Mouse (Mus musculus) liver, adult 2 months (tissue): Measurements from ENCODE around the gene Fbxo47. TPM values are rescaled to one million over a fixed set of nuclear protein-coding genes. Genes with fewer than 3 reads are reported as not detected.

Source experiments
- DNase-seq: peaks from one replicate; pipeline ENCODE4 v3.0.0-alpha.2; 2011; ENCODE audit warnings: low read depth, low spot score; ENCODE audit errors: extremely low read depth
- H3K27ac ChIP-seq: fragments of 200-500 bp; replicated peaks from 2 replicates; pipeline ENCODE4 v1.5.1; 2012; ENCODE audit warnings: low read depth, mild to moderate bottlenecking, control low read depth, inconsistent platforms, low read length; ENCODE audit not compliant: insufficient read depth
- H3K27me3 ChIP-seq: fragments of 200-500 bp; 2 replicates; pipeline ENCODE4 v1.6.1; 2012; ENCODE audit warnings: mild to moderate bottlenecking, moderate library complexity, low read length, inconsistent platforms; ENCODE audit not compliant: control insufficient read depth, insufficient read depth
- H3K36me3 ChIP-seq: fragments of 200-500 bp; 2 replicates; pipeline ENCODE4 v1.6.1; 2012; ENCODE audit warnings: low read length, inconsistent platforms; ENCODE audit not compliant: control insufficient read depth, insufficient read depth
- H3K4me1 ChIP-seq: fragments of 200-500 bp; 2 replicates; pipeline ENCODE4 v1.6.1; 2011; ENCODE audit warnings: low read length; ENCODE audit not compliant: control insufficient read depth, insufficient read depth
- H3K4me3 ChIP-seq: fragments of 200-500 bp; 2 replicates; pipeline ENCODE4 v1.5.1; 2011; ENCODE audit warnings: low read depth, mild to moderate bottlenecking, control low read depth, low read length, moderate library complexity; ENCODE audit not compliant: insufficient read depth
- H3K79me2 ChIP-seq: fragments of 200-500 bp; 2 replicates; pipeline ENCODE4 v1.6.1; 2012; ENCODE audit warnings: inconsistent platforms, mild to moderate bottlenecking, low read length, moderate library complexity; ENCODE audit not compliant: control insufficient read depth, insufficient read depth
- H3K9ac ChIP-seq: fragments of 200-500 bp; 2 replicates; pipeline ENCODE4 v1.6.1; 2012; ENCODE audit warnings: low read depth, mild to moderate bottlenecking, control low read depth, inconsistent platforms, low read length
- CTCF ChIP-seq: fragments of 200-500 bp; IDR thresholded peaks from 2 replicates; pipeline ENCODE4 v1.5.1; 2011; ENCODE audit warnings: low read depth, low read length, control low read depth
- POLR2A ChIP-seq: fragments of 200-500 bp; IDR thresholded peaks from 2 replicates; pipeline ENCODE4 v1.6.1; 2011; ENCODE audit warnings: low read length, control low read depth; ENCODE audit not compliant: insufficient read depth; ENCODE audit errors: extremely low read depth
- WGBS: fragments of 180-500 bp; shearing (Covaris S2); methylation state at CpG from one replicate; pipeline ENCODE4 v1.1.7; 2018; 5-methylcytosine and 5-hydroxymethylcytosine counted together
- polyA plus RNA-seq: library from polyadenylated mRNA; depleted of rRNA; stranded (reverse); fragments of >200 nt; gene quantifications from 2 replicates; pipeline ENCODE4 v1.2.3, GENCODE M21; 2012
- total RNA-seq: library from RNA; depleted of rRNA; stranded (reverse); fragments of >200 nt; gene quantifications from 2 replicates; pipeline ENCODE4 v1.2.3, GENCODE M21; 2014

Fbxo47 gene
- total and polyA plus RNA-seq, 2 experiments, result 0.17 to 1.4 TPM

GRCm38 (mm10) chr11:97915471-97915870 is 31.5 kb upstream of the Fbxo47 start:
- no peak overlapping the region for H3K27ac ChIP-seq
- H3K4me1 ChIP-seq, result no peaks in the 10 kb centered on the region
- H3K4me3 ChIP-seq, result no peak overlapping the region
- H3K79me2 ChIP-seq, result no peaks in the 10 kb centered on the region
- H3K27me3 ChIP-seq, result no peaks in the 10 kb centered on the region
- WGBS, result 94% methylated on average over 2 of the region's 2 CpGs
- H3K36me3 ChIP-seq, result no peaks in the 10 kb centered on the region
- no peak for TF ChIP-seq CTCF
- TF ChIP-seq POLR2A, result no peak
- no peak overlapping the region for H3K9ac ChIP-seq
- no peak for DNase-seq

- Histone ChIP-seq H3K27ac (no peak overlapping the region), H3K79me2 (no peaks in the 10 kb centered on the region), H3K36me3 (no peaks in the 10 kb centered on the region), H3K4me1 (no peaks in the 10 kb centered on the region), H3K9ac (no peak overlapping the region), H3K4me3 (no peak overlapping the region), H3K27me3 (no peaks in the 10 kb centered on the region)
- DNase-seq, result no peak
- 91% methylated on average over 14 of the region's 14 CpGs for WGBS
- TF ChIP-seq POLR2A (no peak), CTCF (no peak)
Observed at GRCm38 (mm10) chr11:97913111-97913510, 29.2 kb upstream of the Fbxo47 start.

- no peak overlapping the region for H3K27ac ChIP-seq
- WGBS, result 84% methylated on average over 11 of the region's 11 CpGs
- H3K4me3 ChIP-seq, result no peak overlapping the region
- no peaks in the 10 kb centered on the region for H3K27me3 ChIP-seq
- no peak overlapping the region for H3K9ac ChIP-seq
- TF ChIP-seq POLR2A (no peak), CTCF (no peak)
- H3K4me1 ChIP-seq, result no peaks in the 10 kb centered on the region
- H3K79me2 ChIP-seq, result no peaks in the 10 kb centered on the region
- H3K36me3 ChIP-seq, result no peaks in the 10 kb centered on the region
- DNase-seq, result no peak
Observed at GRCm38 (mm10) chr11:97908634-97909348, 24.8 kb upstream of the Fbxo47 start.

DNA sequence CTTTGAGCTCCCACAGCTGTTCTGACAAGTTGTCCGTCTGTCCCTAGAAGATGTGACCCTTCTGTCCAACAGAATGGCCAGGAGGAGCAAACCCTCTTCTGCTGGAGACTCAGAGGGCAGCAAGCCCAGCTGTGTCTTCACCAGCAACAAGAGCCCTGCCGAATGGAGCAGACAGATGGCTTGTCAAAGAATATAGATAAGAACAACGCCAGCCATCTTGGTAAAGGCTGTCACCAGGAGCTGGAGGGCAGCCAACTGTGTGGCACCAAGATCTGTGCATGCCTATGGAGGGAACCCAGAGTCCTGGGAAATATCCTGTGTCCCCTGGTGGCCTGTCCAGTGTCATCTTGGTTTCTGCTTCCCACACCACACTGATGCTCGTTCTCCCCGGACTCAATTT is 24.0 kb upstream of the Fbxo47 start:
- TF ChIP-seq CTCF (no peak), POLR2A (no peak)

GRCm38 (mm10) chr11:97906905-97907304 is 23.0 kb upstream of the Fbxo47 start:
- Histone ChIP-seq H3K4me1 (no peaks in the 10 kb centered on the region), H3K27ac (no peak overlapping the region), H3K79me2 (no peaks in the 10 kb centered on the region), H3K4me3 (no peak overlapping the region), H3K36me3 (no peaks in the 10 kb centered on the region), H3K9ac (no peak overlapping the region), H3K27me3 (no peaks in the 10 kb centered on the region)
- 94% methylated on average over 9 of the region's 9 CpGs for WGBS
- TF ChIP-seq POLR2A (no peak), CTCF (no peak)
- DNase-seq, result no peak

More for the DNA sequence above, 24.0 kb upstream of the Fbxo47 start:
- Histone ChIP-seq H3K27me3 (no peaks in the 10 kb centered on the region), H3K27ac (no peak overlapping the region), H3K79me2 (no peaks in the 10 kb centered on the region), H3K36me3 (no peaks in the 10 kb centered on the region), H3K9ac (no peak overlapping the region), H3K4me3 (no peak overlapping the region), H3K4me1 (no peaks in the 10 kb centered on the region)
- WGBS, result 85% methylated on average over 5 of the region's 5 CpGs
- no peak for DNase-seq

DNA sequence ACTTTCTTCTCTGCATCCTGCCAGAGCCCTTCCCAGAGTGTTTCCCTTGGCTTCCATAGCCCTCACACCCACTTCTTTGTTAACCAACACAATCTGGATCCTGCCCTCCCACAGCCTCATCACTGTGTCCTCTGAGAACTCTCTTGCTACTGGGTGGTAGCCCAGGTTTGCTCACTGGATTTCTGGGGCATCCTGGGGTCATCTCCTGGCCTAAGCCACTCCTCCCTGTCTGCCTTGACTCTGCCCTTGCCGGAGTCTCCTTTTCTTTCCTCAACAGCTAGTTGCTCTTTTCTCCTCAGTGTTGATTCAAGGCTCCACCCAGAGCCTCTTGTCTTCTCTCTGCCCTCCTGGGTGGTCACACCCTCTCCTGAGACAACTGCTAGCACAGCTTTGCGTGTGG is 22.0 kb upstream of the Fbxo47 start:
- no peak for DNase-seq
- Histone ChIP-seq H3K4me1 (no peaks in the 10 kb centered on the region), H3K9ac (no peak overlapping the region), H3K27ac (no peak overlapping the region), H3K27me3 (no peaks in the 10 kb centered on the region), H3K36me3 (no peaks in the 10 kb centered on the region), H3K4me3 (no peak overlapping the region), H3K79me2 (no peaks in the 10 kb centered on the region)
- TF ChIP-seq POLR2A (no peak), CTCF (no peak)
- 87% methylated on average over 2 of the region's 2 CpGs for WGBS
